Mouse (Mus musculus): ENCODE measurements around the gene Gramd4. TPM values are rescaled to one million over a fixed set of nuclear protein-coding genes. Genes with fewer than 3 reads are reported as not detected.
"Not testable (repeated sequence)": the region's sequence is repeated elsewhere in the genome, so short reads cannot be mapped to it uniquely, and the experiment has no call there.

Gramd4 gene
- polyA plus RNA-seq, 1 experiment from 2014 or later, result 14.9 TPM

DNA sequence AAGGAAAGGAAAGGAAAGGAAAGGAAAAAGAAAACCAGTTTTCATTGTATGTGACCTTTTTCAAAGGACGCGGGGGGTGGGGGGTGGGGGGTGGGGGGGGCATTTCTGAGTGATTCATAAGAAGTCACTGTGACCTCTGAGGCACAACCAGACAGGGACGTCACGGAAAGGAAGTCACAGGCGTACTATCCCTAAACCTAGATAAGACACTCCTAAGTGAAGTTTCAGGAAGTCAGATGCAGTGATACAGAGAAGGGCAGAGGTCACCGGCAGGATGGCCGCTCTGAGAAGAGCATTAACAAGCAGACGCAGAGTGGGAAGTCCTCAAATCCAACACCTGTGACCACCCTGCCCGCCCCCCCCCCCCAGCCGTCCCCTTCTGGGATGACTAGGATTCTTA lies 103.4 kb downstream of the Gramd4 start:
- H3K27ac ChIP-seq (ENCODE audit: low read length), result no peak overlapping the region
- H3K27me3 ChIP-seq (ENCODE audit: insufficient read depth, low read length), result no peaks in the 10 kb centered on the region
- no peak overlapping the region for H3K4me3 ChIP-seq (ENCODE audit: low read length)
- no peak for ATAC-seq (ENCODE audit: low FRiP score, low TSS enrichment)
- H3K9ac ChIP-seq (replicated peaks; ENCODE audit: low read length), result no peak overlapping the region
- H3K4me2 ChIP-seq (replicated peaks; ENCODE audit: low read depth, low read length), result no peak overlapping the region
- H3K4me1 ChIP-seq (ENCODE audit: insufficient read depth, low read length), result no peaks in the 10 kb centered on the region
- WGBS, result 59% methylated on average over 10 of the region's 10 CpGs
- no peaks in the 10 kb centered on the region for H3K9me3 ChIP-seq (ENCODE audit: low read length)
- H3K36me3 ChIP-seq (ENCODE audit: insufficient read depth, low read length), result peaks cover 6% of the 10 kb centered on the region; the same call in 1 of the 2 replicates

GRCm38 (mm10) chr15:86161800-86162199 lies 104.3 kb downstream of the Gramd4 start:
- not testable (repeated sequence) for ATAC-seq (ENCODE audit: low FRiP score, low TSS enrichment)
- WGBS, result 94% methylated on average over 3 of the region's 3 CpGs

GRCm38 (mm10) chr15:86164718-86165345 lies 107.3 kb downstream of the Gramd4 start:
- Histone ChIP-seq H3K9me3 (ENCODE audit: low read length) (no peaks in the 10 kb centered on the region), H3K4me3 (ENCODE audit: low read length) (no peak overlapping the region), H3K9ac (replicated peaks; ENCODE audit: low read length) (no peak overlapping the region), H3K4me1 (ENCODE audit: insufficient read depth, low read length) (peaks cover 15% of the 10 kb centered on the region), H3K27ac (ENCODE audit: low read length) (no peak overlapping the region), H3K4me2 (replicated peaks; ENCODE audit: low read depth, low read length) (no peak overlapping the region), H3K27me3 (ENCODE audit: insufficient read depth, low read length) (no peaks in the 10 kb centered on the region), H3K36me3 (ENCODE audit: insufficient read depth, low read length) (peaks cover 6% of the 10 kb centered on the region; the same call in 1 of the 2 replicates)
- no peak for ATAC-seq (ENCODE audit: low FRiP score, low TSS enrichment)
- 66% methylated on average over 21 of the region's 21 CpGs for WGBS

More at GRCm38 (mm10) chr15:86161800-86162199, 104.3 kb downstream of the Gramd4 start:
- not testable (repeated sequence) for H3K27ac ChIP-seq (ENCODE audit: low read length); H3K27me3 ChIP-seq (ENCODE audit: insufficient read depth, low read length); H3K9ac ChIP-seq (replicated peaks; ENCODE audit: low read length); H3K4me2 ChIP-seq (replicated peaks; ENCODE audit: low read depth, low read length); H3K9me3 ChIP-seq (ENCODE audit: low read length); H3K4me1 ChIP-seq (ENCODE audit: insufficient read depth, low read length); H3K4me3 ChIP-seq (ENCODE audit: low read length); H3K36me3 ChIP-seq (ENCODE audit: insufficient read depth, low read length)

DNA sequence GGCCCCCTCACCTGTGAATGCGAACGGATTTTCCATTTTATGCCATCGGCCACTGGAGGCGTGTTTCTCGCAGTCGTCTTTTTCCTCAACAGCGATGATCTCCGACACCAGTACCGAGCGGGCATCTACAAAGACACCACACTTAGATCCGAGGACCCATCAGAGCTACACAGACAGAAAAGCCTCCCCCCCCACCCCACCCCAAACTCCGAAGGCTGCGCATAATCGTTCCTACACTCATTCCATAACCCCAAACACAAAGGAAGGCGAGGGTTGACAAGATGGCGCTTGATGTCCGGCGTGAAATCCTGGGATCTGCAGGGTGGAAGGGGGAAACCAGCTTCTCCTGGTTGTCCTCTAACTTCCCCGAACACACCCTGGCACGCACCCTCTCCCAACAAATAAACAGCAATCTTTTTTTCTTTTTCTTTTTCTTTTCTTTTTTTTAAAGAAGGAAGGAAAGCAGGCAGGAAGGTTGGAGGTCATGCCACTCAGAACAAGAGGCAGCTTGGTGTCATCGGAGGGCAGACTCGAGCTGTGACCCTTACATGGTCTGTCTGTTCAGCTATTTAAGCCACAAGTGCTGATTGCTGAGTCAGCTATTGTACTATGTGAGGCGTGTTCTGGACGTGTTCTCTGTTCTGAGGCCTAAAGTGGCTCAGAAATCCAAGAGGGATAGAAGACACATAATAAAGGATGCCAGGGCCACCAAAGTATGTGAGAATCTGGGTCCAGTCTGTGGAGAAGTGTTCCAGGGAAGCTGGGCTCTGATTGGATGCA lies 108.5 kb downstream of the Gramd4 start:
- no peak overlapping the region for H3K9ac ChIP-seq (replicated peaks; ENCODE audit: low read length)
- no peaks in the 10 kb centered on the region for H3K27me3 ChIP-seq (ENCODE audit: insufficient read depth, low read length)
- H3K27ac ChIP-seq (ENCODE audit: low read length), result no peak overlapping the region
- H3K4me2 ChIP-seq (replicated peaks; ENCODE audit: low read depth, low read length), result no peak overlapping the region
- H3K4me3 ChIP-seq (ENCODE audit: low read length), result no peak overlapping the region
- H3K36me3 ChIP-seq (ENCODE audit: insufficient read depth, low read length), result peaks cover 6% of the 10 kb centered on the region; the same call in 1 of the 2 replicates
- H3K9me3 ChIP-seq (ENCODE audit: low read length), result no peaks in the 10 kb centered on the region
- 91% methylated on average over 24 of the region's 24 CpGs for WGBS
- no peak for ATAC-seq (ENCODE audit: low FRiP score, low TSS enrichment)
- peaks cover 17% of the 10 kb centered on the region for H3K4me1 ChIP-seq (ENCODE audit: insufficient read depth, low read length)

DNA sequence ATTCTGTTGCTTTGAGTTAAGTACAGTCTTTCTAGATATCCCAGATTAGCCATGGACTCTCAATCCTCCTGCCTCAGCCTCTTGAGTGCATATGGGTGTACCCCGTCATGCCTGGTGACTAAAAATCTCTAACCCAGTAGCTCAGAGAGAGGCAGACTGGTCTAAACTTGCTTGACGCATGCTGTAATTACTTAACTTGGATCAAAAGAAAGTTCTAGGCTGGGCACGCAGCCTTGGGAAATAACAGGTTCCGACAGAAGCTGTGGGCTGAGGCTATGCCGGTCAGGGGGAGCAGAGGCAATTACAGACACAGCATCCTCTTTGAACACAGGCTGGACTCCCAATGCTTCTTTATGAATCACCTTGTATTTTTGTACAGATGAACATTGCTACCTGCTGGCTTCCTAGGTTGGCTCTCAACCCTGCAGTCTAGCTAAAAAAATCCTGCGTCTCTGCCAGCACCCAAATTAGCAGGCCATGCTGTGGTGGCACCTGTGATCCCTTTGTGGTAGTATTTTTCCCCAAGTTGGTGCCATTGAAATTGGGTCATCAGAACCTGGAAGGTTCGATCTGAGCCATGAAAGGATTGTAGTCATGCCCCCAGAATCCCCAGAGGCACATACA lies 109.6 kb downstream of the Gramd4 start:
- no peaks in the 10 kb centered on the region; the same call in 1 of the 2 replicates for H3K36me3 ChIP-seq (ENCODE audit: insufficient read depth, low read length)
- no peak overlapping the region for H3K9ac ChIP-seq (replicated peaks; ENCODE audit: low read length)
- H3K9me3 ChIP-seq (ENCODE audit: low read length), result no peaks in the 10 kb centered on the region
- 88% methylated on average over 7 of the region's 7 CpGs for WGBS
- no peak for ATAC-seq (ENCODE audit: low FRiP score, low TSS enrichment)
- no peaks in the 10 kb centered on the region for H3K27me3 ChIP-seq (ENCODE audit: insufficient read depth, low read length)
- no peak overlapping the region for H3K4me3 ChIP-seq (ENCODE audit: low read length)
- peaks cover 22% of the 10 kb centered on the region for H3K4me1 ChIP-seq (ENCODE audit: insufficient read depth, low read length)
- no peak overlapping the region for H3K4me2 ChIP-seq (replicated peaks; ENCODE audit: low read depth, low read length)
- H3K27ac ChIP-seq (ENCODE audit: low read length), result no peak overlapping the region

GRCm38 (mm10) chr15:86167787-86168504 lies 110.5 kb downstream of the Gramd4 start:
- 71% methylated on average over 10 of the region's 10 CpGs for WGBS
- H3K36me3 ChIP-seq (ENCODE audit: insufficient read depth, low read length), result no peaks in the 10 kb centered on the region; the same call in 1 of the 2 replicates
- ATAC-seq (ENCODE audit: low FRiP score, low TSS enrichment), result no peak
- no peak overlapping the region for H3K4me3 ChIP-seq (ENCODE audit: low read length)
- peak overlapping the region; percentile 39; the same call in 1 of the 2 replicates for H3K27ac ChIP-seq (ENCODE audit: low read length)
- H3K4me2 ChIP-seq (replicated peaks; ENCODE audit: low read depth, low read length), result no peak overlapping the region
- H3K4me1 ChIP-seq (ENCODE audit: insufficient read depth, low read length), result peaks cover 28% of the 10 kb centered on the region
- H3K9ac ChIP-seq (replicated peaks; ENCODE audit: low read length), result no peak overlapping the region
- no peaks in the 10 kb centered on the region for H3K27me3 ChIP-seq (ENCODE audit: insufficient read depth, low read length)
- no peaks in the 10 kb centered on the region for H3K9me3 ChIP-seq (ENCODE audit: low read length)

DNA sequence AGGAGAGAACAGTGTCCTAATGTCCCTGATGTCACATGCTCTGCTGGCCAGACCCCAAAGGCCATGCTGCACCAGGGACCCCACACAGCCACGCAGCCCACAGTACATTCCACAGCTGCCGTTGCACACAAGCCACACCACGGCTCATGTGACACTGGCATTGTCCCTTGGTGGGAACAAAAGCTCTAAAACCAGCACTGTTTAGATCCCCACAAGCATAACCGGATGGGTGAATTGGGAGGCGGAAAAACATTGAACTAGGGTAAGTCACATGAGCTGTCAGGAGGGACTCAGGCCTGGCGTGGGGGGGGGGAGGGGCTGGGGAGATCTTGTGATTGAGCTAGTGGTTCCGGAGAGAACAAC lies 111.0 kb downstream of the Gramd4 start:
- Histone ChIP-seq H3K27me3 (ENCODE audit: insufficient read depth, low read length) (no peaks in the 10 kb centered on the region), H3K9me3 (ENCODE audit: low read length) (no peaks in the 10 kb centered on the region), H3K27ac (ENCODE audit: low read length) (peak overlapping the region; percentile 39; the same call in 1 of the 2 replicates), H3K9ac (replicated peaks; ENCODE audit: low read length) (no peak overlapping the region), H3K4me1 (ENCODE audit: insufficient read depth, low read length) (peaks cover 34% of the 10 kb centered on the region), H3K4me2 (replicated peaks; ENCODE audit: low read depth, low read length) (no peak overlapping the region), H3K36me3 (ENCODE audit: insufficient read depth, low read length) (no peaks in the 10 kb centered on the region; the same call in 1 of the 2 replicates), H3K4me3 (ENCODE audit: low read length) (no peak overlapping the region)
- ATAC-seq (ENCODE audit: low FRiP score, low TSS enrichment), result 0 out of 2 replicates have a peak, but pooled peaks have one; percentile 2
- WGBS, result 30% methylated on average over 7 of the region's 7 CpGs

GRCm38 (mm10) chr15:86168941-86169816 lies 111.7 kb downstream of the Gramd4 start:
- 72% methylated on average over 12 of the region's 12 CpGs for WGBS
- Histone ChIP-seq H3K9ac (replicated peaks; ENCODE audit: low read length) (no peak overlapping the region), H3K36me3 (ENCODE audit: insufficient read depth, low read length) (no peaks in the 10 kb centered on the region), H3K9me3 (ENCODE audit: low read length) (no peaks in the 10 kb centered on the region), H3K4me3 (ENCODE audit: low read length) (no peak overlapping the region), H3K27ac (ENCODE audit: low read length) (peak overlapping the region; percentile 41), H3K4me2 (replicated peaks; ENCODE audit: low read depth, low read length) (no peak overlapping the region), H3K27me3 (ENCODE audit: insufficient read depth, low read length) (no peaks in the 10 kb centered on the region), H3K4me1 (ENCODE audit: insufficient read depth, low read length) (peaks cover 41% of the 10 kb centered on the region)
- no peak; the same call in 1 of the 2 replicates for ATAC-seq (ENCODE audit: low FRiP score, low TSS enrichment)

GRCm38 (mm10) chr15:86169817-86170110 lies 112.3 kb downstream of the Gramd4 start:
- no peaks in the 10 kb centered on the region for H3K9me3 ChIP-seq (ENCODE audit: low read length)
- no peaks in the 10 kb centered on the region for H3K36me3 ChIP-seq (ENCODE audit: insufficient read depth, low read length)
- H3K27ac ChIP-seq (ENCODE audit: low read length), result peak overlapping the region; percentile 41
- no peak overlapping the region for H3K4me3 ChIP-seq (ENCODE audit: low read length)
- ATAC-seq (ENCODE audit: low FRiP score, low TSS enrichment), result no peak
- 60% methylated on average over 4 of the region's 4 CpGs for WGBS
- H3K27me3 ChIP-seq (ENCODE audit: insufficient read depth, low read length), result no peaks in the 10 kb centered on the region
- peaks cover 43% of the 10 kb centered on the region for H3K4me1 ChIP-seq (ENCODE audit: insufficient read depth, low read length)
- H3K9ac ChIP-seq (replicated peaks; ENCODE audit: low read length), result no peak overlapping the region
- no peak overlapping the region for H3K4me2 ChIP-seq (replicated peaks; ENCODE audit: low read depth, low read length)

All from kidney, embryonic 16.5 days (tissue).